Mouse (Mus musculus): ENCODE data around the gene Mtap.

- TF ChIP-seq CTCF (IDR thresholded peaks at IDR 0.05; ENCODE audit: insufficient read depth, low read depth, low read length) = no peak
- TF ChIP-seq POLR2A (IDR thresholded peaks at IDR 0.05; ENCODE audit: insufficient read depth, low read depth, low read length) = no peak
Measured at GRCm38 (mm10) chr4:89168877-89169276, 32.0 kb downstream of the Mtap start.
